Mouse (Mus musculus) heart, embryonic 11.5 days (tissue): ENCODE measurements around the gene St6galnac5. TPM values are rescaled to one million over a fixed set of nuclear protein-coding genes. Genes with fewer than 3 reads are reported as not detected.

ENCODE experiments used
- ATAC-seq: fragments of 200-750 bp; cut with Nextera tagmentation; replicated peaks from 2 replicates; pipeline ENCODE4 v1.8.0; 2017; ENCODE audit warnings: moderate library complexity; ENCODE audit not compliant: insufficient number of reproducible peaks, low FRiP score, low TSS enrichment
- H3K27ac ChIP-seq: fragments of 300-500 bp; sonication (generic); 2 replicates; pipeline ENCODE4 v1.5.1; 2014; ENCODE audit warnings: mild to moderate bottlenecking, low read depth, low read length
- H3K27me3 ChIP-seq: fragments of 300-500 bp; sonication (generic); 2 replicates; pipeline ENCODE4 v1.6.1; 2014; ENCODE audit warnings: mild to moderate bottlenecking, low read length, mixed read lengths; ENCODE audit not compliant: control insufficient read depth, insufficient read depth
- H3K36me3 ChIP-seq: fragments of 300-500 bp; sonication (generic); 2 replicates; pipeline ENCODE4 v1.6.1; 2014; ENCODE audit warnings: mild to moderate bottlenecking, low read length, moderate library complexity, mixed read lengths; ENCODE audit not compliant: control insufficient read depth, insufficient read depth
- H3K4me1 ChIP-seq: fragments of 300-500 bp; sonication (generic); 2 replicates; pipeline ENCODE4 v1.6.1; 2014; ENCODE audit warnings: low read length; ENCODE audit not compliant: control insufficient read depth, insufficient read depth
- H3K4me2 ChIP-seq: fragments of 300-500 bp; sonication (generic); 2 replicates; pipeline ENCODE4 v1.6.1; 2014; ENCODE audit warnings: mild to moderate bottlenecking, moderate library complexity
- H3K4me3 ChIP-seq: fragments of 300-500 bp; sonication (generic); 2 replicates; pipeline ENCODE4 v1.5.1; 2014; ENCODE audit warnings: low read depth, low read length
- H3K9ac ChIP-seq: fragments of 300-500 bp; sonication (generic); 2 replicates; pipeline ENCODE4 v1.6.1; 2014; ENCODE audit warnings: mild to moderate bottlenecking, low read depth, low read length, moderate library complexity
- H3K9me3 ChIP-seq: fragments of 300-500 bp; sonication (generic); replicated peaks from 2 replicates; pipeline ENCODE4 v1.6.1; 2016; ENCODE audit warnings: low read length; ENCODE audit not compliant: control insufficient read depth
- WGBS: fragments of 180-500 bp; shearing (Covaris S2); extraction: QIAGEN DNeasy Blood & Tissue Kit; methylation state at CpG from one replicate; pipeline ENCODE4 v1.1.7; 2014; ENCODE audit not compliant: insufficient replicate concordance; 5-methylcytosine and 5-hydroxymethylcytosine counted together
- polyA plus RNA-seq: library from polyadenylated mRNA; unstranded; fragments of >200 nt; fragmentation: Nextera tagmentation; extraction: Ambion mirVana; gene quantifications from 2 replicates; pipeline ENCODE4 v1.2.1, GENCODE M21; 2014

Gene St6galnac5
- polyA plus RNA-seq, 1 experiment from 2014 or later, result 1.1 TPM

DNA sequence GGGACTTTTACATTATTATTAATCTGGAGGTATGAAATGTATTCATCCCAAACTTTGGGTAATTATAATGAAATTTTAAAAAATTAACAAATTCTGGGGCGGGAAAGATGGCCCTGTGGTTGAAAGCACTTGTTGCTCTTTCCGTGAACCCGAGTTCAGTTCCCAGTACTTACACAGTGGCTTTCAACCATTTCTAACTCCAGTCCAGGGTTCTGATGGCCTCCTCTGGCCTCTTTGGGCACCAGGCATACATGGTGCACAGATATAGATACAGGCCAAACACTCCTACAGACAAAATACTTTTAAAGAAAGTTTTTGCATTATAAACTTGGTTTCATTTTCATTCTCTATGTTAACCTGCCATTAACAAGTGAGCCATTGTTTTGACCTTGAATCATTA lies 68.4 kb downstream of the St6galnac5 start:
- no peak overlapping the region for H3K9ac ChIP-seq
- no peak for ATAC-seq
- no peak overlapping the region for H3K4me3 ChIP-seq
- H3K4me1 ChIP-seq, result no peaks in the 10 kb centered on the region
- H3K36me3 ChIP-seq, result no peaks in the 10 kb centered on the region
- no peak overlapping the region for H3K27ac ChIP-seq
- WGBS, result 89% methylated on average over 3 of the region's 3 CpGs
- no peaks in the 10 kb centered on the region for H3K9me3 ChIP-seq
- H3K27me3 ChIP-seq, result no peaks in the 10 kb centered on the region
- H3K4me2 ChIP-seq, result no peak overlapping the region

- no peak overlapping the region for H3K27ac ChIP-seq
- WGBS, result 74% methylated on average over 10 of the region's 10 CpGs
- no peaks in the 10 kb centered on the region for H3K4me1 ChIP-seq
- H3K4me3 ChIP-seq, result no peak overlapping the region
- no peak overlapping the region for H3K9ac ChIP-seq
- no peaks in the 10 kb centered on the region for H3K27me3 ChIP-seq
- no peak for ATAC-seq
- no peaks in the 10 kb centered on the region for H3K9me3 ChIP-seq
- H3K36me3 ChIP-seq, result no peaks in the 10 kb centered on the region
- no peak overlapping the region for H3K4me2 ChIP-seq
These were observed 68.9 kb downstream of the St6galnac5 start for GRCm38 (mm10) chr3:152913150-152913549.

- no peak overlapping the region for H3K9ac ChIP-seq
- H3K36me3 ChIP-seq, result no peaks in the 10 kb centered on the region
- H3K4me2 ChIP-seq, result no peak overlapping the region
- no peak overlapping the region for H3K4me3 ChIP-seq
- no peak overlapping the region for H3K27ac ChIP-seq
- no peaks in the 10 kb centered on the region for H3K9me3 ChIP-seq
- no peak for ATAC-seq
- no peaks in the 10 kb centered on the region for H3K4me1 ChIP-seq
- 73% methylated on average over 23 of the region's 23 CpGs for WGBS
- no peaks in the 10 kb centered on the region for H3K27me3 ChIP-seq
These were observed 69.6 kb downstream of the St6galnac5 start for GRCm38 (mm10) chr3:152912216-152913101.

DNA sequence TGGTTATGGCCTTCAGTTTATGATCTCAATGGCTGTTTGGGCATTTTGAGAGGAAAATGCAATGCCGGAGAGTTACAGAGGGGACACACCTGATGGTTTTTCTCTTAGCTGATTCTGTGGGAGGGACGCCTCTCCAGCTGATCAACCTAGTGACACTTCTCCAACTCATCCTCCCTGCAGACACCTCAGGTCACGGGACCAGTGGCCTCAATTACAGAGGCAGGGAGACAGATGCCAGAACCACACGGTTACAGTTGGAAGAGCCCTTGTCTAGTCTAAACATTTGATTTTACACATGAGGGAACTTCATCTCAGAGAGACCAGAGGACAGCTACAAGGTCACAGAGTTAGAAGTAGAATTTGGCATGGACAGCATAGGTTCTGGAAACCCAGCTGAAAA lies 70.5 kb downstream of the St6galnac5 start:
- Histone ChIP-seq H3K9me3 (no peaks in the 10 kb centered on the region), H3K36me3 (no peaks in the 10 kb centered on the region), H3K9ac (no peak overlapping the region), H3K4me2 (no peak overlapping the region), H3K27me3 (no peaks in the 10 kb centered on the region), H3K27ac (no peak overlapping the region), H3K4me1 (no peaks in the 10 kb centered on the region), H3K4me3 (no peak overlapping the region)
- no peak for ATAC-seq
- 74% methylated on average over 4 of the region's 4 CpGs for WGBS

DNA sequence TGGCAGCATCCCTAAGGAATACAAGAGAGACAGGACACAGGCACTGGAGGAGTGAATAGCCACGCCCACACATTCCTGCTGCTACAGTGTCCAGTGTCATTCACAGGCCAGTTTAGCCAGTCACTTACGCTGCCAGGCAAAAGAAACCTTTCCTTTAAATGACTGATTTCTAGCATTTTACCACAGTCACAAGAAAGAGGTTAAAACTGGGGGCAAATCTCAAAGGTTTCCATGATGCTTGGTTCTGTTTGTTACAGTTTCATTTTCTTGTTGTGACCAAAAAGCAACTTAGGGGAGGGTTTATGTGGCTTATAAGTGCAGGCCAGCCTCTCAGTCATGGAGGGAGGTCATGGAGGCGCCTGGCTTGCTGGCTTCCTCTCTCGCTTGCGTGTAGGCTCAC lies 74.4 kb downstream of the St6galnac5 start:
- Histone ChIP-seq H3K36me3 (no peaks in the 10 kb centered on the region), H3K9me3 (no peaks in the 10 kb centered on the region), H3K27ac (no peak overlapping the region), H3K4me2 (no peak overlapping the region), H3K4me1 (no peaks in the 10 kb centered on the region), H3K9ac (no peak overlapping the region), H3K4me3 (no peak overlapping the region), H3K27me3 (no peaks in the 10 kb centered on the region)
- ATAC-seq, result no peak
- WGBS, result 74% methylated on average over 5 of the region's 5 CpGs

GRCm38 (mm10) chr3:152907087-152907486 lies 75.0 kb downstream of the St6galnac5 start:
- Histone ChIP-seq H3K27me3 (no peaks in the 10 kb centered on the region), H3K27ac (no peak overlapping the region), H3K4me2 (no peak overlapping the region), H3K4me1 (no peaks in the 10 kb centered on the region), H3K9ac (no peak overlapping the region), H3K9me3 (no peaks in the 10 kb centered on the region), H3K36me3 (no peaks in the 10 kb centered on the region), H3K4me3 (no peak overlapping the region)
- WGBS, result 76% methylated on average over 5 of the region's 5 CpGs
- no peak for ATAC-seq

- Histone ChIP-seq H3K27me3 (no peaks in the 10 kb centered on the region), H3K36me3 (no peaks in the 10 kb centered on the region), H3K27ac (no peak overlapping the region), H3K4me3 (no peak overlapping the region), H3K9me3 (no peaks in the 10 kb centered on the region), H3K4me2 (no peak overlapping the region), H3K4me1 (no peaks in the 10 kb centered on the region), H3K9ac (no peak overlapping the region)
- 67% methylated on average over 10 of the region's 10 CpGs for WGBS
- no peak for ATAC-seq
These were observed 76.2 kb downstream of the St6galnac5 start for GRCm38 (mm10) chr3:152905800-152906199.

GRCm38 (mm10) chr3:152905026-152905425 lies 77.0 kb downstream of the St6galnac5 start:
- H3K9ac ChIP-seq, result no peak overlapping the region
- no peak overlapping the region for H3K4me2 ChIP-seq
- WGBS, result 89% methylated on average over 10 of the region's 10 CpGs
- H3K27me3 ChIP-seq, result no peaks in the 10 kb centered on the region
- H3K4me3 ChIP-seq, result no peak overlapping the region
- ATAC-seq, result no peak
- no peaks in the 10 kb centered on the region for H3K9me3 ChIP-seq
- no peak overlapping the region for H3K27ac ChIP-seq
- H3K4me1 ChIP-seq, result no peaks in the 10 kb centered on the region
- no peaks in the 10 kb centered on the region for H3K36me3 ChIP-seq

DNA sequence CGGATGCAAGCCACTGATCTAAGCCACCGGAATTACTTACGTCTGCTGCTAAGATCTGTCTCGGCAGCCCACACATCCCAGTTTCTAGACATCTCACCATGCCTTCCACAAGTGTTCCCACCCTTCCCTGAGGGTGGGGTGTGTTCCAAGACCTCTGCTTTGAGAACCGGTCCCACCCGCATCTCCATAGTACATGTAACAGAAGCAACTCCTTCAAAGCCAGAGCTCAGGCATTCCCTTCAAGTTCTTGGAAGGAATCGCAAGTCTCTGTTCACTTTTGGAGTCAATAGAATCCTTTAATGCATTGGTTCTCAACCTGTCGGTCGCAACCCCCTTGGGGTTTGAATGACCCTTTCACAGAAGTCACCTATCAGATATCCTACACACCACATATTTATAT lies 83.1 kb downstream of the St6galnac5 start:
- Histone ChIP-seq H3K4me3 (no peak overlapping the region), H3K36me3 (no peaks in the 10 kb centered on the region), H3K4me2 (no peak overlapping the region), H3K9me3 (no peaks in the 10 kb centered on the region), H3K27me3 (no peaks in the 10 kb centered on the region), H3K27ac (no peak overlapping the region), H3K4me1 (no peaks in the 10 kb centered on the region), H3K9ac (no peak overlapping the region)
- 88% methylated on average over 9 of the region's 9 CpGs for WGBS
- no peak for ATAC-seq
